Mouse (Mus musculus) layer of hippocampus, postnatal 14 days (tissue): ENCODE data around the gene Cobll1. TPM values are rescaled to one million over a fixed set of nuclear protein-coding genes. Genes with fewer than 3 reads are reported as not detected.

ENCODE experiments used
- DNase-seq, 2 experiments: peaks; one replicate each; pipeline ENCODE4 v3.0.0; 2021 to 2022; ENCODE audit warnings: low spot score in 2 of 2, mixed read lengths in 1 of 2
- total RNA-seq, 2 experiments: library from RNA; stranded (reverse); gene quantifications; 2 replicates each; pipeline ENCODE4 v1.2.3; 2021

Cobll1 gene
- total RNA-seq, 2 experiments from 2014 or later: 7.8 to 9.1 TPM

GRCm38 (mm10) chr2:65199706-65200105 is 39.5 kb downstream of the Cobll1 start:
- no peak for DNase-seq

GRCm38 (mm10) chr2:65198605-65199004 is 40.6 kb downstream of the Cobll1 start:
- DNase-seq: no peak

- DNase-seq: no peak
These were observed 42.2 kb downstream of the Cobll1 start for GRCm38 (mm10) chr2:65196994-65197393.

- no peak for DNase-seq
These were observed 43.8 kb downstream of the Cobll1 start for GRCm38 (mm10) chr2:65195233-65196010.

GRCm38 (mm10) chr2:65193091-65193795 is 46.0 kb downstream of the Cobll1 start:
- DNase-seq: no peak

GRCm38 (mm10) chr2:65191398-65191797 is 47.8 kb downstream of the Cobll1 start:
- DNase-seq: no peak

GRCm38 (mm10) chr2:65189346-65189745 is 49.9 kb downstream of the Cobll1 start:
- no peak for DNase-seq

GRCm38 (mm10) chr2:65188585-65188984 is 50.6 kb downstream of the Cobll1 start:
- no peak for DNase-seq

GRCm38 (mm10) chr2:65187652-65188051 is 51.6 kb downstream of the Cobll1 start:
- no peak for DNase-seq

GRCm38 (mm10) chr2:65187164-65187563 is 52.0 kb downstream of the Cobll1 start:
- DNase-seq: no peak

- DNase-seq: no peak
These were observed 56.5 kb downstream of the Cobll1 start for GRCm38 (mm10) chr2:65182747-65183146.

- no peak for DNase-seq
These were observed 57.5 kb downstream of the Cobll1 start for GRCm38 (mm10) chr2:65181736-65182135.

GRCm38 (mm10) chr2:65181066-65181716 is 58.0 kb downstream of the Cobll1 start:
- DNase-seq: no peak

GRCm38 (mm10) chr2:65175645-65176044 is 63.6 kb downstream of the Cobll1 start:
- no peak for DNase-seq

GRCm38 (mm10) chr2:65172071-65172470 is 67.1 kb downstream of the Cobll1 start:
- no peak for DNase-seq

- no peak for DNase-seq
These were observed 67.7 kb downstream of the Cobll1 start for GRCm38 (mm10) chr2:65171516-65171915.

GRCm38 (mm10) chr2:65170693-65171456 is 68.3 kb downstream of the Cobll1 start:
- no peak for DNase-seq

- no peak for DNase-seq
These were observed 68.9 kb downstream of the Cobll1 start for GRCm38 (mm10) chr2:65170256-65170655.

GRCm38 (mm10) chr2:65163990-65164389 is 75.2 kb downstream of the Cobll1 start:
- DNase-seq: no peak

GRCm38 (mm10) chr2:65162625-65163024 is 76.6 kb downstream of the Cobll1 start:
- DNase-seq: no peak

GRCm38 (mm10) chr2:65161715-65162114 is 77.5 kb downstream of the Cobll1 start:
- no peak for DNase-seq
